Mouse (Mus musculus): Measurements from ENCODE around the gene Frmd4b.

Frmd4b gene

DNA sequence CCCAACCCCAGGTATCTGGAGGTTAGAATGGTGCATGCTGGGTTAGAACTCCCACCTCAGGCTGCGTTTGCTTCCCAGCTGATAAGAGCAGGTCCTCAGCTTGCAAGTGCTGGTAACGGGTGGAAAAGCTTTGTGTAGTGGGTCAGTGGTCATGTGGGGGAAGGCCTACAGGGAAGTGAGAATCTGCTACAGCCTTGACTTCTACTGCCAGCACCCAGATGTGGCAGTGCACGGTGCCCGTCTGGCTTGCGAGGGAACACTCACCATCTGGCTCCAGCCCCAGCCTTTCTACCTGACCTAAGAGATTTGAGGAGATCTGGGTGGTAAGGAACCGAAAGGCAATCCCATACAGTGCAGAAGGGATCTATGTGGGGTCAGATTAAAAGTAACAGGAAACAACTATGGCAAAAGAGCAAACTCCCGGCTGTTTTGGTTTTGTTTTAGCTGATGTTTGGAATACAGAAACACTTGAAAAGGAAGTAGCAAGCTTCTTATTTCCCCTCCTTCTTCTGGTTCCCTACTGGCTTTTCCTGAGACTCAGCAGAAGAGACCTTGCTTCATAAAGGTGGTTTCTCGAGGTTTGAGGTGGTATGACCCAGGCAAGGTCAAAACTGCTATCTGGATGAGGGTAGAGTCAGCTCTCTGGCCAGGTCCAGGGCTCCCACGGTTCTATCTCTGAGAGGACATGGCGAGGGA lies 185.9 kb downstream of the Frmd4b start:
- in situ Hi-C loops (cut with MboI; ENCODE audit: low sequenced_read_pairs): no loop called here

DNA sequence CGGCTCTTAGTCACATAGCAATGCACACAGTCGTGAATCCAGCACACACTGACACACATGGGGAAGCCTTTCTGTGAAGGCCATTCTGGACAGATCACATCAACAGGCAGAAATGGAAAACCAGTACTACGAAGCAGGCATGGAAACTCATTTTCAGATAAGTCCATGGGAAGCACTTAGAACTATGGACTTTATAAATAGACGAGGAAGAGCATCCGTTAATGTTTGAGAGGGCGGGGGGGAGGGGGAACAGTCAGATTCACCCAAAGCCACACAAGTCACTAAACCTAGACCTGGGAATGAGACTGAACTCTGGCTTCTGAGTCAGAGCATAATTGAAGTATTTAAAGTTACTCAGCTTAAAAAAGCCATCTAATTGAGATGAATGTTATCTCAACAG lies 186.8 kb downstream of the Frmd4b start:
- in situ Hi-C loops (cut with MboI; ENCODE audit: low sequenced_read_pairs): no loop called here

DNA sequence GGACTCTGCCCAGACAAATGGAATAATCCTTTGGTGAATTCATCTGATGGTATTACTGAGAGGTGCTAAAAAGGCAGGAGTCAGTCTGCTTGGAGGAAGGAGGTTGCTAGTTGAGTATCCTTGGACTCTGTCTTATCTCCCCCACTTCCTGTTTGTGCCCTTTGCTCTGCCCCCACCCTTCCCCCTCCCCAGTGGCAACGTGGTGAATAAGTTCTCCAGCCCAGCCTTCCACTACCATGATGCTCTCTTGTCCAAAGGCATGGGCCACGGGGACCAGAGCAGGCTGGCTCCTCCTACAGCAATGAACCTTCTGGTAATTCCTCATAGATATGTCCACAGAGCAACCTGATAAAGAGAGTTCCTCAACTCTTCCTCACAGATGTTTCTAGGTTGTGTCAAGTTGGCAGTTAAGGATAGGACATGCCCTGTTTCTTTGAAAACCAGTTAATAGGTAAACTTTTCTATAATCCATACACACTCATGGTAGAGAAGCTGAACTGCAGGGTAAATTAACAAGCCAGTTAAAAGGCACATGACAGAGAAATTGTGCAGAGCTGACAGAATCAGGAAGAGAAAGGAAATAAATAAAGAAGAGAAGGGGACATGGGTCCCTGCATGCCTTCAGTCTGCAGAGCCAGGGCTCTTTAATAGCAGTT lies 187.5 kb downstream of the Frmd4b start:
- in situ Hi-C loops (cut with MboI; ENCODE audit: low sequenced_read_pairs): loop anchor here (10.0 kb wide), 1 partner anchor 85 kb away; no protein-coding TSS in a partner anchor

DNA sequence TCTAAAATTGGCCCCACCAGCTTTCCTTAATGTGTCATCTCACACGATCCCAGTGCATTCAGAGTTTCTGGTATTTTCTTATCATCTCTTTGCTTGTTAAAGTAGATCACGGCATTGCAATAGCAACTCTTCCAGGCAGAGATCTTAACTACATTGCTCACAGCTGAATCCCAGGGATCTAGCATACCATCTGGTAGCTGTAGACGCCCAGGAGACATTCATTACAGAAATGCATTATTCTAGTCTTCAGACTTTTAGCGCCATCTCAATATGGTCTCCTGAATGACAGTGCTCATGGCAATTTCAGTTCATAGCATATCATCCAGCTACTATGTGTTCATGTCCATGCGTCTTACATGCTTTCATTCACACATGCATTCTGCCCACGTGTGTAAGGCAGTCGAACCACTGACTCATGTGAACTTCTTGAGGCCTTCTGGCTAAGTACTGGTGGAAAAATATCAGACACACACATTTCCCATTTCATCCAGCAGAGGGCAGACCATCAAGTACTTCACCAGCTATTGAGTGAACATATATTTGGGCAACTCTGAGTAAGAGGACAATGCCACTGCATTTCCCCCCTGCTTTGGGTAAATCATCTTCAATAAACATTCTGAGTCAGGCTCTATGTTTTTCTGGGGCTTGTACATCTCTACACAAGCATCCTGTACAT lies 197.4 kb downstream of the Frmd4b start:
- in situ Hi-C loops (cut with MboI; ENCODE audit: low sequenced_read_pairs): loop anchor here (10.0 to 25.0 kb wide), 3 partner anchors 95 to 317 kb away; no protein-coding TSS in a partner anchor

DNA sequence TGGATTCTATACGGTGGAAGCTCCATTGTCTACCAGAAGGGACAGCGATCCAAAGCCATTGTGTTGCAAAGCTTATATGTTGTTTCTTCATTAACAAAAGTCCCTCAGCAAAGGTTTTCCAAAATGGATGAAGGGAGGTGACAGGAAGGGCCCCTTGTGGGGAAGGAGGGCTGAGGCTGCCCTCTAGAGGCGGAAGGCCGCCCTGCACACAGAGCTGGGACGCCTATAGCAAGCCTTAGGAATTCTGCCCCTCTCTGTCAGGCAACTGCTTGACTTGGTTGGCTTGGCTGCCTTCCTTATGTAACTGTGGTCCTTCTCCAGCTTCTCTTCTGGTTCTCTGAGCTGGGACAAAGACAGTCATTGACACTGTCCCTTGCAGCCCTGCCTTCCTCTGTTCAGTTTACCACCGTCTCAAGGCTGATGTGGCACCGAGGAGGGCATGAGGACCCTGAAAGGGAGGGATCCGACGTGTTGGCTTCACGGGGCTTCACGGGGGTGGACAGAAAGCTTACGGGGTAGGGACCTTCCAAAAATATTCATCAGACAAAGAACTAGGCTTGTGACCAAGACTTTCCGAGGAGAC lies 200.3 kb downstream of the Frmd4b start:
- in situ Hi-C loops (cut with MboI; ENCODE audit: low sequenced_read_pairs): loop anchor here (10.0 to 25.0 kb wide), 2 partner anchors 142 to 320 kb away; no protein-coding TSS in a partner anchor

DNA sequence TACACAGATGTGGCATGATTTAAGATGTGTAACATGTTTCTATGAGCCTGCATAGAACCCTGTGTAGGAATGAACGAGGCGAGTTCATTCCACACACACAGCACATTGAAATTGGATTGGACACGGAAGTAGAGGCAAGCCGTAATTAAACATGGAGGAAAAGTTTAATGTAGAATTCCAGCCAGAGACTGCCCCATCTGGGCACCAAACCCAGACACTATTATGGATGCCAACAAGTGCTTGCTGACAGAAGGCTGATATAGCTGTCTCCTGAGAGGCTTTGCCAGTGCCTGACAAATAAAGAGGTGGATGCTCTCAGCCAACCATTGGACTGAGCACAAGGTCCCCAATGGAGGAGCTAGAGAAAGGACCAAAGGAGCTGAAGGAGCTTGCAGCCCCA lies 201.8 kb downstream of the Frmd4b start:
- in situ Hi-C loops (cut with MboI; ENCODE audit: low sequenced_read_pairs): loop anchor here (10.0 to 25.0 kb wide), 2 partner anchors 141 to 322 kb away; no protein-coding TSS in a partner anchor

DNA sequence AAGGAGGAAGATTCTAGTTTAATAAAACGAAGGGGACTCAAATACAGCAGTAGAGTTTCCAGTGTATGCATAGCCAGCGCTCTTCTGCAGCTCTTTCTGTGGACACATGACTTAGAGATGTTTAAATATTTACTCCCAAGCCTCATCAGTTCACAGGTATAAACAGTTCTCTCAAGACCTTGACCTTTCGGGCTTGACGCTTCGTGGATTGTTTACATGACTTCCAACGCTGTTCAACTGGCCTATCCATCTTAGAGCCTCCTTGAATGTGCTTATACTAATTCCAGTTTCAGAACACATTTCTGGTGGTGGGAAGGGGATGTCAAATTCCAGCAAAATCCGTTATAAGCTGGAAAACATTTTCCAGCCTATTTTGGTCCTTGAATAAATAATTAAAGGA lies 203.9 kb downstream of the Frmd4b start:
- in situ Hi-C loops (cut with MboI; ENCODE audit: low sequenced_read_pairs): loop anchor here (10.0 to 25.0 kb wide), 2 partner anchors 139 to 324 kb away; no protein-coding TSS in a partner anchor

DNA sequence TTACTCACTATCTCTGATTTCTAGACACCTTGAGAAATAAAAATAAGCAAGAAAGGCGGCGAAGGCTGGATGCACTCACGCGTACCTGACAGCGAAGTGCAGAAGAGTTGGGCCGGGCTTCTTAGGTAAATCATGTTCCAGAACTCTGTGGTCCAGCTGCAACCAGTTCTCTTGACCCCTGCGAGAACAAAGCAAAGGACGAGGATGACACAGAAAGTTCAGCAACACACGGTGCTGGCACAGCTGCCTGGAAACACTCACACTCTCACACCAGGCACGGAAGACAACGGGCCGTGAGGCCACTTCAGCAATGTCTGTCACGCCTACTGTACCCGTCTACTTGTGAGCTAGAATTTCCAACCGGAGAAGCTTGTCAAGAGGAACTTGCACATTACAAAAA lies 204.9 kb downstream of the Frmd4b start:
- in situ Hi-C loops (cut with MboI; ENCODE audit: low sequenced_read_pairs): loop anchor here (10.0 to 25.0 kb wide), 2 partner anchors 138 to 325 kb away; no protein-coding TSS in a partner anchor

DNA sequence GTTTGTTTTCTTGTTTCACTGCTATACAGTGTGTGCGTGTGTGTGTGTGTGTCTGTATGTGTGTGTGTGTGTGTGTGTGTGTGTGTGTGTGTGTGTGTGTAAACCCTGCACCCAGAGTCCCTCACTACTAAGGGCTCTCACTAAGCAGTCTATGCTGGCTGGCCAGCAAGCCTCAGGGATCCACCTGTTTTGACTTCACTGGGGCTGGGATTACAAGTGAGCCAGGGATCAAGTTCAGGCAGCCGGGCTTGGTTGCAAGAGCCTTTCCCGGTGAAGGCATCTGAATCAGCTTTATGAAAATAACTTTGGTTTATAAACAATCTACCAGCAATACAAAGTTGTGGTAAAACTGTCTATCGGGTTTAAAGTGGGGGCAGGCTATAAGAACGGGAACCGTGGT lies 206.0 kb downstream of the Frmd4b start:
- in situ Hi-C loops (cut with MboI; ENCODE audit: low sequenced_read_pairs): loop anchor here (10.0 to 25.0 kb wide), 2 partner anchors 137 to 326 kb away; no protein-coding TSS in a partner anchor

DNA sequence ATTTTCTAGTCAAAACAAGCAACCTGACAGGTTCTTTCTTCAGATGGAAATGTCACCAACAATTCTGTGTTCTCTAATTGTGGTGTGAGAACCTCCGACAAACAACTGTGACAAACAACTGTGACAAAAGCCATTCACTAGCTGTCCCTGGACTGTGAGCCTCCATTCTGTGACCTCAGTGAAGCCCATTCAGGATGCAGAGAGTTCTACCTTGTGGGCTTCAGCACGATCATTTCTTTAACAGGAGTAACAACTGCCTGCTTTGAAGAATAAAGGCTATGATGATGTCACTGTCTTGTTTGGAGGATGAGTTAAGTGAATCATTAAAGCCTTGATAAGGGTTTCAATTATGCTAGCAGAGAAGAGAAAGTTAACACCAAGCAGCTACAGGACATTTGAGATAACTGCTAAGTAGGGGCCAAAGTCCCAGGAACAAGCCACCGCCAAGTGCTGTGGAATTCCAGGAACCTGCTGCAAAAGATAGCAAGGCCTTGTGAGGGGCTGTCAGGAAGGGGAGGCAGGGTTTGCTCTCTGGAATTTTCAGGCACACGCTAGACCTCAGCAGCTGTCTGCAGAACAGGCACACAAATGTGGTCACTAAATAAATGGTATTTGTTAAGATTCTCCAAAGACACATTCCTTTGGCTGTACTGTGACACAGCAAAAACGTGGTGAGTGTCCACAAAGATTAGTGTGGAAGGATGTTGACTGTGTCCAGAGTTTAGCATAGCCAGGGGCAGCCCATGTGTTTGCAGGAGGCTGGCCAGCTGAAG lies 207.7 kb downstream of the Frmd4b start:
- in situ Hi-C loops (cut with MboI; ENCODE audit: low sequenced_read_pairs): loop anchor here (10.0 to 25.0 kb wide), 2 partner anchors 135 to 328 kb away; no protein-coding TSS in a partner anchor

DNA sequence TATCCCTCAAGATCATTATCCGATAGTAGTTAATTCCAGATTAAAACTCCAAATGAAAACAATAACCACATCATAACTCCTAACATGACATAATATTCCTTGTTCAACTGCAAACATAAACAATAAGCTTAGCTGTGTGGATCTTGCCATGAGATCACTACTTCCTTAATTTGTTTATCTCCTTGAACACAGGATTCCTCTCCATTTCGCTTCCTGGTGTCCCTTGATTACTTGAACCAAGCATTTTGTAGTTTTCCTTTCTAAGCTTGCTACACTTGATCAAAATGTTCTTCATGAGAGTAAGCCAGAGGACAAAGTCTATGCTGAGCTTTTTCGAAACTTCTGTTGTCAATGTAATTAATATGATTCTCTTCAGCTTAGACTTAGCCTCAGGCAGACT lies 209.4 kb downstream of the Frmd4b start:
- in situ Hi-C loops (cut with MboI; ENCODE audit: low sequenced_read_pairs): loop anchor here (25.0 kb wide), 1 partner anchor 329 kb away; no protein-coding TSS in a partner anchor

DNA sequence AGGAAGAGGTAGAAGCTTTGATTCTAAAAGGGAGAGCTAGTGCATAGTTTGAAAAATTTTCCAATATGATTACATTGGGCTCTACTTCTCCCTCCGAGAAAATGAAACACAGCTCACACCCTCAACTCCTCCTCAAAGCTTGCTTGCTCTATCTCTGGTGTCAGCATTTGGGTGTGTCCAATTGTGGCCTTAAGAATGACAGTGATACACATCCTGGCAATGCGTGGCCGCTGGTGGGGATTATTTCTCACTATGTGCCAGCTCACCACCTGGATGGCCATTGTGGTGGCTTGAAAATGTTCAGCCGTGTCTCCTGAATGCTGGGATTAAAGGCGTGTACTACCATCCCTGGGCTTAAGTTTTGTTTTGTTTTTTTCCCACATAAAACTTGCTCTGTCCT lies 209.9 kb downstream of the Frmd4b start:
- in situ Hi-C loops (cut with MboI; ENCODE audit: low sequenced_read_pairs): loop anchor here (25.0 kb wide), 1 partner anchor 330 kb away; no protein-coding TSS in a partner anchor

DNA sequence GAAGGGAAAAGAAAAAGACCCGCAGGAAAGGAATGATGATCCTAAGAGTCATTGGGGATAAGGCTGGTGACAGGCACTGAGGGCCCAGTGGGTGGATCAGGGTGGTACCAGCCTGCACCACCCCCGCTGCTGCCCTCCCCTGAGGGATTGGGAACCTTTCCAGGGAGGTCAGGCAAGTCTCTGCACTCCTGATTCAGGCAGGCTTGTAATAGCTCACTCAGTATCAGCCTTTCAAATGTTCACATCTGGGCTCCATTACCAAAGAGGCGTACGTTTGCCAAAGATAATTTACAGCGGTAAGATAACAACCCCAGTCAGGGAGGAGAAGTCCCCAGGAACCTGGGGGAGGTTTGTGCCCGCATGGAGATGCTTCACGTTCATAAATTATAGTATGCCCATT lies 212.0 kb downstream of the Frmd4b start:
- in situ Hi-C loops (cut with MboI; ENCODE audit: low sequenced_read_pairs): loop anchor here (25.0 kb wide), 1 partner anchor 332 kb away; no protein-coding TSS in a partner anchor

DNA sequence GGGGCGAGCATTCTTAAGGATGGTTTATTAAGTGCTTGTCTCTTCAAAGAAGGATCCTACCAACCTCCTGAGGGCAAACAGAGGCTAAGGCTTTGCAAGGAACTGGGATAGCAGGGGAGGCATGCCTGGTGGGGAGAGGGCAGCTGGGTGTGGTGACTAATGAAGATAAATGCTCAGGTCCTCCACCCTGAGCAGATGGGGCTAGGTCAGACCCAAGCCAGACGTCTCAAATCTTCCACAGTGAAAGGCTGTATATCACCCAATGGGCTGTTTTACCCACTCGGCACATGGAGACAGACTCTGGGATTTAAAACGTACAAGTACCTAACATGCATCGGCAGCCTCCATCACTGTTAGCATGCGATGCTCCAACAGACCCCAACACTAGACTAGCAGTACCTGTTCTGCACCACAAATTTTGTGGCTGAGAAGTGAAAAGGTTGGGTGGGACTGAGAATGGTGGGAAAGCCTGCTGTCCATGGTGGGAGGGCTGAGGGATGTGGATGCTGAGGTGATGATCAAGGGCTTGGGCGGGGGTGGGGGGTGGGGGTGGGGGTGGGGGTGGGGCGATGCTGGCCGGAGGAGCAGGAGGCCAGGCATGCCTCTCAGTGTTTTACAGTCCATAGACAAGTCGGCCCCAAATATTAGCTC lies 214.4 kb downstream of the Frmd4b start:
- in situ Hi-C loops (cut with MboI; ENCODE audit: low sequenced_read_pairs): loop anchor here (25.0 kb wide), 1 partner anchor 334 kb away; no protein-coding TSS in a partner anchor

DNA sequence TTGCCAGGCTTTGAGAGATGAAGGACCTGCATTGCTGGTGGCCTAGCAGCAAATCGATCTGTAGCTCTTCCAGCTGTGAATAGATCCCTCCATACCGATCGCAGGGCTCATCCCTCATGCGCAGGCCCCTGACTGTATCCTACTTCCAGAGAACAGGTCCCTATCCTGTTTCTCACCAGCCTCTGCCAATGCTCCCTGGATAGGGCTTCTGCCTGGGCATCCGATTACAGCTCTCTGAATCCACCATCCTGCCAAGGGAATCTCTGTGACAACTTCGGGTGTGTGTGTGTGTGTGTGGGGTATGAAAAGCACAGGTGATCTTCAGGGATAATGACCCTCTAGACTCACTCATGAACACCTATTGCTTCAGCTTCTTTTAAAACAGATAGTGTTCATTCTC lies 216.9 kb downstream of the Frmd4b start:
- in situ Hi-C loops (cut with MboI; ENCODE audit: low sequenced_read_pairs): loop anchor here (25.0 kb wide), 1 partner anchor 337 kb away; no protein-coding TSS in a partner anchor

DNA sequence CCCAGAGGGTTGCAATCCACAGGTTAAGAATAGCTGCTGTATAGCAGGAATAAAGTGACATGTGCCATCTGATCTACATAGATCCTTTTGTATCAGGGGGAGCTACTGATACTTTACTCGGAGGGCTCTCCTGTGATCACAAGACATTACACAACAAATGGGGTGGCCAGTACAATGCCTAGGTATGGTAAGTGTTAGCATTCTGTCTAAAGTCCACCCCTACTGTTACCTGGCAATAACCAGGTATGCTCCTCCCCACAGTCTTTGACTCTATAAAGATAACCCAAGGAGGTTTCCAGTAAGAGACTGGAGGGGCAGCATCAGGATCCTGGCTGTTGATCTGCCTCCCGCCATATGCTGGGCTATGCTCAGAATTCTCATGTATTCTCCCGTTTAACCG lies 219.4 kb downstream of the Frmd4b start:
- in situ Hi-C loops (cut with MboI; ENCODE audit: low sequenced_read_pairs): no loop called here

DNA sequence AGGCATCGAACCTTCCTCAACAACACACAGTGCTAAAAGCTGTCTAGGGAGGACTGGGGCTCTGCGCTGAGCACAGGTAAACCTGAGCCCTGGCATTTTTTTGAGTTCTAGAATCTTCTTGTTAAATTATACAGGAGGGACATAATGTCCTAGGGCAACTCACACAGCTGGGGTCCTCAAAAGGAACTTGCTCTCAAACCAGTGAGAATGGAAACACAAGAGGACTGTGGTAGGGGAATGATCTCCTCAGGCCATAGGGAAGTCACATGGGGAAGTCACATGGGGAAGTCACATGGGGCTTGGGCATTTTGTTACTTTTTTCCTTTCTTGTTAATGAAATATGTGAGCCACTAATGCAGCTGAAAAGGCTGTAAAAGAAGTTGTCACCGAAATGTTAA lies 220.4 kb downstream of the Frmd4b start:
- in situ Hi-C loops (cut with MboI; ENCODE audit: low sequenced_read_pairs): no loop called here

DNA sequence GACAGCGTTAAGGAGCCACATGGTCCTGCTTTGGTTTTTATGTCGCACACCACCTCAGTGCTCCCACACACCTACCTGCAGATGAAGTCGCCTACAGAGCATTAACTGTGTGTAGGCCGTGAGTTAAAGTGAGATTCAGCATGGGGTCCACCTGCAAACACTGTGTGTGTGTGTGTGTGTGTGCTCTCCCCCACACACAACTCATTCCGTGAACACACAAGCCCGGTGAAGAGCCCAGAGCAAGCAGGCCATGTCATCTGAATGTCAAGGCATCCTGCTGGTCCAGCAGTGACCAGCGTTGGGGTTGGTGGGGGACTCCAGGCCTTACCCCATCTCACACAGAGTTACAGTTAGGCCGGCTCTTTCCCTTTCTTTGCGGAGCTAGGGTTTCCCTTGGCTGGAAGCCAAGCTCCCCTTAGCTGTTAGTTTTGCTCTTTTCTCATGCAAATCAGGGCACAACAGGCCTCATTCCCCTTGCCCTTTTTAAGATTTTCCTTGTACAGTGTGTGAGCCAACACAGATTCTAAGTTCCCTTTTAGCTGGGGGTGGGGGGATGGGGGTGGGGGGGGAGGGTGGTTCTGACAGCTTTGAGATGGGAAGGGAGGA lies 220.9 kb downstream of the Frmd4b start:
- in situ Hi-C loops (cut with MboI; ENCODE audit: low sequenced_read_pairs): no loop called here
